Mouse (Mus musculus): ENCODE measurements around the gene Pabpc1l.

GRCm38 (mm10) chr2:164018910-164019309 is 6.3 kb upstream of the Pabpc1l start:
- TF ChIP-seq CTCF (IDR thresholded peaks at IDR 0.05; ENCODE audit: low read depth, low read length) (no peak), EP300 (IDR thresholded peaks at IDR 0.05; ENCODE audit: insufficient read depth, low read depth, low read length) (no peak), POLR2A (IDR thresholded peaks at IDR 0.05; ENCODE audit: insufficient read depth, low read length) (no peak)

Data from ES-Bruce4 (cell line).